Mouse (Mus musculus): ENCODE measurements at regions not wholly inside any gene's neighbourhood (a gene's known extent, or its start where the extent isn't known, plus 50 kb on each side); places are given as distances from the start of the nearest gene placed in this dataset.

DNA sequence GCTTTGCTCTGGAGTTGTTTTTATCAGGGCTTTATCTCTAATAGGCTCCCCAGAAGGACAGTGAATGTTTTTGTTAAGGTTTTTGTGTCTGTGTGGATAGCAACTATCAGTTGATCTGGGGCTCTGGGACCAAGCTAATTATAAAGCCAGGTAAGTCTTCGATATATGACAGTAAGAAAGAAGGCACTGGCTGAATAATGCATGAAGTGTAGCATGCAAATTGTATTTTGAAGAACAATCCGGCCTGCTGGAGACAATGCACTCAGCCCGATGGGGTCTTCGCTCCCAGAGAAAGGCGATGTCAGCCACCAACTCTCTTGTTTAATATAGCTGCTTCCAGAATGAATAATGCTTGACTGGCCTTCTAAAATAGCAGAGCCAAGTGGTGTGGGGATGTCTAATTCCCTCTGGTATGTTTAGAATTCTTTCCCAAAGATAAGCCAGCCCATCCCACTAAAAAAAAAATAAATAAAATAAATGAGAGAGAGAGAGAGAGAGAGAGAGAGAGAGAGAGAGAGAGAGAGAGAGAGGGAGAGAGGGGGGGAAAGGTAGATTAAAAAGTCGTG is 68.6 kb downstream of the Dad1 start:
- DNase-seq (ENCODE audit: low spot score in 2 of 2): no peak

DNA sequence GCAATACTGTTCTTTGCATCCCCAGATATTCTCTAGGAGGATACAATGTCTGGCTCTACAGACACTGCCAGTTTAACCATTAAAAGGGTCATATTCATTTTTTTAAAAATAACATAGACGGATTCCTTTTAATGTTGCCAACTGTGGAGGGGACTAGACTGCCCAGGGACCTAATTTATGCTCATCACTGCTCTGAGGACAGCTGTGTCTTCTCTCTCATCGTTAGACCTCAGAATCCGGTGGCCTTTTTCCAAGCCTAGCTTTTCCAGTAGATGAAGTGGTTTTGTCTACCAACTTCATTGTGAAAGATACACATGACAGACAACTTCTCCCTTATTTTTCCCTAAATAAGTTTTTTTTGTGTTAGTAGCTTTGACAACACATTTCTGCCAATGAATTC is 70.0 kb downstream of the Dad1 start:
- no peak for DNase-seq (ENCODE audit: low spot score in 2 of 2)

GRCm38 (mm10) chr14:54182838-54183237 is 71.1 kb downstream of the Dad1 start:
- no peak for DNase-seq (ENCODE audit: low spot score in 2 of 2)

DNA sequence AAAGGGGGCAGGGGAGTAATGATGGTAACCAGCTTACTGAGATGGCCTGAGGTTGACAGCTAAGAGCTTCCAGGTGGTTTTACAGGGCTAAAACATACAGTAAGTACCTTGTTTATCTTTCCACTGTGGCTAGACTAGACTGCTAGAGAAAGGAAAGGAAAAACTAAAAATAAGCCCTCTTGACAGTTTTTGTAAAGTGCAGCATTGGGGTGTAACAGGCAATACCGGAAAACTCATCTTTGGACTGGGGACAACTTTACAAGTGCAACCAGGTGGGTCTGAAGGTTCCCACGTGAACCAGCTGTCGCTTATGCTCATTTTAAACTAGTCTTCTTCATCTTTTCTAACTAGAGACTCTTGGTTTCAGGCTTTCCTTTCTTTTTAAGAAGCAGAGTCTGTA is 72.6 kb downstream of the Dad1 start:
- DNase-seq (ENCODE audit: low spot score in 2 of 2): no peak

DNA sequence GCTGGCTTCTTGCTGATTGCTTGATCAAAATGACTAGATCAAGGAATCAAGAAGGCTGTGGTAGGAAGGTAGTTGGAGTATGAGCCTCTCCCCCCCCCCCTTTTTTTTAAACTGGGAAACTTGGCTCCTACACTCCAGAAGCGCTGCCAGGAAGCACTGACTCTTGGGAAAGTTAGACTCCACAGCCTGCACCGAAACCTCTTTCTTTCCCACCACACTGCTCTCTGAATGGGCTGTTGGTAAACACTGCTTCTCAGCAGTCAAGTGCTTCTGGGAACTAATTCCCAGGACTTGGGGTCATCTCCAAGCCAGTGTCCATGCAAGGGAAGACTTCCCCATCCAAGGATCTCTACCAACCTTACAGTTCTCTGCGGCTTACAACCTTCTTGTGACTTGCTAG is 73.2 kb downstream of the Dad1 start:
- no peak for DNase-seq (ENCODE audit: low spot score in 2 of 2)

- DNase-seq (ENCODE audit: low spot score in 2 of 2): no peak
These were observed 73.6 kb downstream of the Dad1 start for GRCm38 (mm10) chr14:54180271-54180670.

GRCm38 (mm10) chr14:54178856-54179255 is 75.0 kb downstream of the Dad1 start:
- no peak for DNase-seq (ENCODE audit: low spot score in 2 of 2)

DNA sequence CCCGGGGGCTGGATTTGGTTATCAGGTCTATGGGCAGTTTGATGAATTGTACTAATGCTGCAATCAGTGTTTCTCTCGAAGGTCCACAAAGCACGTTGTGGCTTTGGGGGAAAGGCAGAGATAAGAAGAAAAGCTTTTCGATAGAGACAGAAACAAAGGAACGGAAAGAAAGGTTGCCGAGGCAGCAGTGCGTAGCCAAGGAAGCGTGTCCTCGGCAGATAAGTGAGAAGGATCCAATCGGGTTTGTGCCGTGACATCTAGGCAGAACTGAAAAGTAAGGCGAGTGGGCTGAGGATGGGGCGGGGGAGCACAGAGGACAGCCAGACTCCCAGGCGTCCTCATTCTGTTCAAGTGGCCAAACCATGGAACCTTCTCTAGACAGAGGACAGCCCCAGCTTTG is 77.4 kb downstream of the Dad1 start:
- no peak for DNase-seq (ENCODE audit: low spot score in 2 of 2)

DNA sequence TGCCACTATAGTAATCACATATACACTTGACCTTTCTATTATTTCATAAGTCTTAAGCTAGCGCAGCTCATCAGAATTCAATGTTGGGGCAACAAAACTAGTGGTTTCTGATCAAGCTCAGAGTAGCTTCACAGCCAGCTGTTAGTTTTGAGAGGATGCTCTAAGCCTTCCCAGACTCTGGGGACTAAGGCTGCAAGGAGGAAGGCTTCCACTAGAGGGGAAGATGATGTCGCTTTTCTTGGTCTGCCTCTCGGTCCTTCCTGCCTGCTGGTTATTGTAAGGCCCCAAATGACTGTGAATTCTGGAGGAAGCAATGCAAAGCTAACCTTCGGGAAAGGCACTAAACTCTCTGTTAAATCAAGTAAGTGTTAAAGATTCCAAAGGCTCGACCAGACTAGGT is 78.4 kb downstream of the Dad1 start:
- no peak for DNase-seq (ENCODE audit: low spot score in 2 of 2)

GRCm38 (mm10) chr14:54173316-54173715 is 80.6 kb downstream of the Dad1 start:
- DNase-seq (ENCODE audit: low spot score in 2 of 2): no peak

GRCm38 (mm10) chr14:54169254-54169653 is 84.7 kb downstream of the Dad1 start:
- DNase-seq (ENCODE audit: low spot score in 2 of 2): no peak

- DNase-seq (ENCODE audit: low spot score in 2 of 2): no peak
These were observed 85.4 kb downstream of the Dad1 start for GRCm38 (mm10) chr14:54168414-54168931.

DNA sequence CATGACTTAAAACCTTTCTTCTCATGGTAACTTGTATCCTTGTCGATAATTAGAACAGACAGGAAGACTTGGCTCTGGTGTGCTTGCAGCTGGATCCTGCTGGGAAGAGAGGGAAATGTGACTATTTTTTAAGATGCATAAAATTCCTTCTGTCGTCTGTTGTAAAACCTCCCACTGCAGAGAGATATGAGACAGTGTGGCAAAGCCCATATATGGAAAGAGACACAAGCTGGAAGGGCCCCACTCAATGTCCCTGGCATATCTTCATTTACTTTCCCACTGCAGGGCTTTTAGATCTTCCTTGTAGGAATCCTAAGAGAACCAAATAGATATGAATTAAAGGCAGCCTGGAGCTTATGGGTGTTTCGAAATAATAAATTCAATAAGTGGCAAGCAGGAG is 87.8 kb downstream of the Dad1 start:
- no peak for DNase-seq (ENCODE audit: low spot score in 2 of 2)

GRCm38 (mm10) chr14:54164874-54165273 is 89.0 kb downstream of the Dad1 start:
- no peak for DNase-seq (ENCODE audit: low spot score in 2 of 2)

DNA sequence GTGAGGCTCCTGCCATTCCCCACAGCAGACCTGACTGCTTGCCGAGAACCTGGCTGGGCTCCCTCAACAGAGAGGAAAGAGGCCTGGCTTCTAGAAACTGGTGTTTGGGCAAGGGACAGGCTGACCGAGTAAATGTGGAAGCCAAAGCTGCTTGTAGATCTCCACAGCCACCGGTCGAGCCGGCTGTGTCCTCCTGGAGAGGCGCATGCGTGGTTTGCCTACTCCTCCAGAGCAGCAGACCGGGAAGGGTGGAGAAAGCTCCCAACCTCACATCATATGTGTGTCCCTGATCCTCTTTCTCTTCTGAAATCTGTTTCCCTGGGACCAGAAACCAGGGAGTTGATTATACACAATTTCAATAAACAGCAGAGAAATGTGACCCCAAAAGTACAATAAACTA is 92.0 kb downstream of the Dad1 start:
- peak in 1 of 2 experiments; percentile 7 for DNase-seq (ENCODE audit: low spot score in 2 of 2)

- no peak for DNase-seq (ENCODE audit: low spot score in 2 of 2)
These were observed 92.7 kb downstream of the Dad1 start for GRCm38 (mm10) chr14:54161206-54161605.

GRCm38 (mm10) chr14:54159816-54160215 is 94.1 kb downstream of the Dad1 start:
- DNase-seq (ENCODE audit: low spot score in 2 of 2): no peak

GRCm38 (mm10) chr14:54158214-54158965 is 95.5 kb downstream of the Dad1 start:
- no peak for DNase-seq (ENCODE audit: low spot score in 2 of 2)

DNA sequence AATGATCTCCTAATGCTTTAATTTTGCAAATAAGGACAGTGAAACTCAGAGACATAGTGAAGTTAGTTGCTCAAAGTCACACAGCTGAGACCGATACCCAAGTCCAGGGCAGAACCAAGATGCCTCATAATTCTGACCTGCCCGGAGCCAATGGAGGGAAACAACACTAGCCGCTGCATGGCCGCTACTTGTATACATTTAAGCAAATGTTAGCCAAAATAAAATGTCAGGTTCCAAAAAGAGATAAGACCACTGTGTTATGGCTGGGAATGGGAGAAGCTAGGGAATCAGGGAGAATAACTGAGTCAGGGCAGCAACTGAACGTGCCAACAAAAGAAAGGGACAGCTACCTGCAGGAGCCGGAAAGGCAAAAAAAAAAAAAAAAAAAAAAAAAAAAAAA is 97.4 kb downstream of the Dad1 start:
- no peak for DNase-seq (ENCODE audit: low spot score in 2 of 2)

DNA sequence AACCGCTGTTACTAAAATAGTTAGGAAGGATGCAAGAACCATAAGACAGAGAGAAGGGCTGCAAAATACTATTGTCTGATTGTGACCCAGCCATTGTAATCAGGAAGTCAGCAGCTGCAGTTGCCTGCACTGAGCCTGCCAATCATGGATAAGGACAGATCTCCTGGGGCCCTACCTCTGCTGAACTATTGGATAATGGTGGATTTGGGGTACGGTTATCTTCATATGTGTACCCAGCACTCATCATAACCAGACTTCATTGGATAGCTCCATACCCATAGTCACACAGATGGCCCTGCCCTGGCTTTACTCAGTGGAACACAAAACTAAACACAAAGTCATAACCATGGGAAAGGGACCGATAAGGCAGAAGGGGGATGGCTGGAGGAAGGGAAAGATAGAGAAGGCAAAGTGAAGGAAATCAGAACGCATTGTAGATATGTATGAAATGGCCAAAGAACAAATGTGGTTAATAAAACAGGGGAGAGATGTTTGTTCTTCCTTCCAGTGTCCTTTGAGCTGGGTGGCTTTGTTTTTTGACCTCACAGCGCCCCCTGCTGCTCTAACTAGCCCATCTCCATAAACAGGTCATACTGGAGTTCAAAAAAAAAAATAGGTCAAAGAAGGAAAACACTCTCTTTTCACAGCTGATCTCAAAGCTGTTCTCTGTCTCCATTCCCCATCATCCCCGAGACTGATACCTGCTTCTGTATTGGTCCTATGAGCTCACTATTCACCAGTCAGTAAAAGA is 101.2 kb downstream of the Dad1 start:
- DNase-seq (ENCODE audit: low spot score in 2 of 2): peak; percentile 64 to 67

DNA sequence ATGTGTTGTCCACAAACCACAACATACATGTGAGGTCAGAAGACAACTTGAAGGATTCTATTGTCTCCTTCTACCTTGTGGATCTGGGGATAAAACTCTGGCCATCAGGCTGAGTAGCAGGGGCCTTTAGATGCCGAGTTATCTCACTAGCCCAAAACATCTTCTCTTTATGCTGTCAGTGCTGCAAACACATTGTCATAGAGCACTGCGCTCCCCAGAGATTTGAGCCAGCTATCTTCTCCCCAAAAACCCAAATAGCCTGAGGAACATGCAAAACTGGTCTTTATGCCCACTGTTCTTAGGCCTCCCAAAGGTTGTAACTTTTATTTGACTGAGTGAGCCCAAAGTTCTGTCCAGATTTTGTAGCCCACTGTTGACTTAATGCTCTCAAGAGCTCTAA is 102.0 kb downstream of the Dad1 start:
- no peak for DNase-seq (ENCODE audit: low spot score in 2 of 2)

- no peak for DNase-seq (ENCODE audit: low spot score in 2 of 2)
These were observed 102.6 kb downstream of the Dad1 start for GRCm38 (mm10) chr14:54151272-54151671.
